19 mouse cellular contexts compared by ENCODE assay signal in genomic region chr3:151653298-151653697, GRCm38 (mm10).
"Had no signal": no experiment of that assay in that cellular context is flagged by ENCODE, and none has a peak within 500 bp of the region (broad histone marks: within the 10 kb centered on the region; RNA-seq: fewer than 3 reads in every experiment).

No protein-coding gene starts in this region.

- ATAC-seq: liver, postnatal 0 days; lung, postnatal 0 days; midbrain, embryonic 13.5 days had no signal

- H3K36me3 ChIP-seq: liver, embryonic 15.5 days; lung, embryonic 15.5 days; midbrain, embryonic 13.5 days; neural tube, embryonic 12.5 days had no signal

- H3K27me3 ChIP-seq: liver, embryonic 15.5 days; lung, embryonic 15.5 days; megakaryocyte, embryonic 14.5 days; midbrain, embryonic 13.5 days; neural tube, embryonic 12.5 days had no signal

- H3K4me2 ChIP-seq: liver, embryonic 15.5 days; lung, embryonic 15.5 days; midbrain, embryonic 11.5 days; midbrain, embryonic 13.5 days; neural tube, embryonic 12.5 days had no signal

- DNase-seq: liver, postnatal 0 days; lung, adult 2 months; lung, postnatal 14 days; lung, postnatal 36 days; retina, postnatal 1 day; right cerebral cortex, postnatal 14 days; right cerebral cortex, postnatal 4 days; spleen, adult 18-20 months; thymus, adult 2 months; thymus, postnatal 25 days; thymus, postnatal 4 days had no signal

- H3K27ac ChIP-seq: liver, embryonic 15.5 days; lung, embryonic 15.5 days; macrophage; midbrain, embryonic 13.5 days; neural tube, embryonic 12.5 days had no signal

- H3K4me1 ChIP-seq: liver, embryonic 15.5 days; lung, embryonic 15.5 days; megakaryocyte, embryonic 14.5 days; midbrain, embryonic 13.5 days; neural tube, embryonic 12.5 days had no signal

- H3K9me3 ChIP-seq: liver, embryonic 15.5 days; lung, embryonic 15.5 days; megakaryocyte, embryonic 14.5 days; midbrain, embryonic 13.5 days; neural tube, embryonic 12.5 days had no signal

- H3K4me3 ChIP-seq: liver, embryonic 15.5 days; lung, embryonic 15.5 days; megakaryocyte, embryonic 14.5 days; midbrain, embryonic 13.5 days; neural tube, embryonic 12.5 days had no signal

- H3K9ac ChIP-seq: liver, embryonic 15.5 days; liver, postnatal 0 days; lung, embryonic 15.5 days; midbrain, embryonic 13.5 days; neural tube, embryonic 12.5 days had no signal
